Mouse (Mus musculus): ENCODE measurements around the gene Vmn1r209.
"Not testable (repeated sequence)": the region's sequence is repeated elsewhere in the genome, so short reads cannot be mapped to it uniquely, and the experiment has no call there.

Gene Vmn1r209

DNA sequence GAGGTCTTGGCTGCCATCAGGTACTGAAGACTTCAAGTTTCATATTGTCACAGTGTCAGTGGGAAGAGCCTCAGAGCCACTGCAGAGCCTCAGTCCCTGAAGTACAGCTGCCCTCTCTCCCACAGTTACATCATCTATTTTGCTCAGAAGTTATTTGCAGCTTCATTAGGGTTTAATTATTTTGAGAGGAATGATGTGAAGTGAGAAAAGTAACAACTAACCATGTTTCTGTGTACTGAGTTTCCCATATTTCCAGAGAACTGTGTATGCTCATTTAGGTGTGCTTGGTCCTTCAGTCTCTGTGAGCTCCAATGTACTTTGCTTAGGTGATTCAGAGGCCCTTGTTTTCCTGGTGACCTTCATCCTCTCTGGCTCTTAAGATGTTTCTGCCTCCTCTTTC lies at the start of gene Vmn1r209:
Gene Vmn1r209, minus strand, starts transcription at position 101 of the 400 bp plus-strand sequence.
- DNase-seq (ENCODE audit: low spot score), result not testable (repeated sequence)

DNA sequence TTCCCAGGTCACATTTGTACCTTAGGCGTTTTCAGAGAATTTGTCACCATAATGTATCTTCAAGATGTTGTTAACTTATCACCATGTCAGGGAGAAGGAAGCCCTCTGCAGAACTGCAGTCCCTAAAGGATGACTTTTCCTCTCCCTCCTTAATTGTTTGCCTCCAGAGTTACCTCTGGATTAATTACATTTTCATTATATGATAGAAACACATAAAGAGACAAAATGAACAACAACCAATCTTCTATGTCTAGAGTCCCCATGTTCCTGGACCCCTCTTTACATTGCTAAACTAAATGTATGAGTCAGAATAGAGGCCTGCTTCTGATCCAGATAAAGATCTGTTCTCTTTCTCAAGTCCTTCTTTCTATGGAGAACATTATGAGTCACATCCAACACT lies 48.0 kb upstream of the Vmn1r209 start, which contains the start of gene Vmn1r211:
Gene Vmn1r211, minus strand, starts transcription at position 101 of the 400 bp plus-strand sequence.
- no peak for DNase-seq (ENCODE audit: low spot score)

DNA sequence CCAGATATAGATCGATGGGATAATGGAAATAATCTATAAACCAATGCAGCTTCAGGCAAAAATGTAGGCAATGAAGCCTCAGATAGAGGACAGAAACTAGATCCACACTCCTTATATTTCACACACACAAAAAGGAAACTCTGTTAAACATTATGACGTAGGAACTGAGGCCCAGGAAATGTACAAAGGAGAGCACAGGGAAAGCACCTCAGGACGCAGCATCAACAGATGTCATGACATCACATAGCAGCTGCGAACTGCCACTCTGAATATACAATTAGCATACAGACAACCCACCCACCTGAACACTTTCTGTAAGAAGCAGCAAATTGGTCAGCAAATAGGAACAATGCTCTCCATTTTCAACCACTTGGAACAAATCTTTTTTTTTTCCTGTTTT lies 45.3 kb upstream of the Vmn1r209 start:
- DNase-seq (ENCODE audit: low spot score), result no peak

DNA sequence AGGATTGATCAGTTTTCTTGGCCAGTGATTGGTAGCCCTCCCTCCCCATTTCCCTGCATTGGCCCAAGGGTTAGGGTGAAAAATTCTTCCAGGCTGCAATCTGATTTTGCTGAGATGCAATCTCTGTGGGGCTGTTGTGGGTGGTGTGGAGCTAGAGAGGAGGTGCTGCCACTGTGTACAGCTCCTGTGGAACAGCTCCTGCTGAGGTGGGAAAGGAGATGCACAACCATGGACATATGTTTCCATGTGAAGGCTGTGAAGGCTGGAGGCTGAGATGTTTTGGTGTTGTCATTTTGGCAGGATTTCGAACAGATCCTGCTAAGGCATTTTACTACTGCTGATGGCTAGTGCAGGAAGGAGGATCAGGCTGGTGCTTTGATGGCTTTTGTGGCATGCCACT lies 37.3 kb upstream of the Vmn1r209 start:
- DNase-seq (ENCODE audit: low spot score), result no peak

DNA sequence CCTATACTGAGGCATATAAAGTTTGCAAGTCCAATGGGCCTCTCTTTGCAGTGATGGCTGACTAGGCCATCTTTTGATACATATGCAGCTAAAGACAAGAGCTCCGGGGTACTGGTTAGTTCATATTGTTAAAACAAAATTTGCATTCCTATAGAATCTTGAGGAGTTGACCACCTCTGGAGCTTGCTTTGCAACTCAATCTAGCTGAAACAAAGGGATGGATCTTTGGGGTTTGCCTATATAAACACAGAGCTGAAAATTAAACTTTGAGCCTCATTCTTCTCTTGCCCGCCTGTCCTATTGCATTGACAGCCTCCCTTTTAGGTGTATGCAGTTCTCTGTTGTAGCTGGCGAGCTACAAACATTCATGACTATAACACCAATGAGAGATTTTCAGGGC lies 34.8 kb upstream of the Vmn1r209 start:
- not testable (repeated sequence) for DNase-seq (ENCODE audit: low spot score)

DNA sequence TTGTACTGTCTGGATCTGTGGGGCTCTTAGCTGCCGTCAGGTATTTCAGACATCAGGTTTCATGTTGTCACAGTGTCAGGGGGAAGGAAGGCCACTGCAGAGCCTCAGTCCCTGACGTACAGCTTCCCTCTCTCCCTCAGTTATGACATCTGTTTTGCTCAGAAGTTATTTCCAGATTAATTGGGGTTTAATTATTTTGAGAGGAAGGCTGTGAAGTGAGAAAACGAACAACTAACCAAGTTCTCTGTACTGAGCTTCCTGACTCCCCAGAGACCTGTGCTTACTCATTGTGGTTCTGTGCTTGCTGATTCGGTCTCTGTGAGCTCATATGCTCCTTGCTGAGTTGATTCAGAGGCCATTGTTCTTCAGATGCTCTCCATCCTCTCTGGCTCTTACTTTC lies 21.8 kb upstream of the Vmn1r209 start, which contains the start of gene Vmn1r210:
Gene Vmn1r210, minus strand, starts transcription at position 101 of the 400 bp plus-strand sequence.
- no peak for DNase-seq (ENCODE audit: low spot score)

DNA sequence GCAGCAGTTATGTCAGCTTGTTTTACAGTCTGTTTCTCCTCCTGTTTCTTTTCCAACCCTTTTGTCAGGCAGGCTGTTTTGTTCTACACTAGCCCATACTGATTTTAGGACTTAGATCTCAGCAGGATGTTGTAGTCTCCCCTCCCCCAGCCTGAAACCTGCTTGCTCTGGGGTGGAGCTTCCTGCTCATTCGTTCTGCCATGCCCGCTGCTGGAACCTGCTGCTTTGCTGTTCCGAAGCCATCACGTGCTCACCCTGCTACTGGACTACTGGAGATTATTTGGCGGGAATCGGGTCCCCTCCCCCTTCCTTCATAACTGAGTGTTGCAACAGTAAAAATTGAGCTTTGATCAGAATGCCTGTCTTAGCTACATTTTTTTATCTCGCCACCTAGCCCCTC lies 19.9 kb upstream of the Vmn1r209 start:
- not testable (repeated sequence) for DNase-seq (ENCODE audit: low spot score)

DNA sequence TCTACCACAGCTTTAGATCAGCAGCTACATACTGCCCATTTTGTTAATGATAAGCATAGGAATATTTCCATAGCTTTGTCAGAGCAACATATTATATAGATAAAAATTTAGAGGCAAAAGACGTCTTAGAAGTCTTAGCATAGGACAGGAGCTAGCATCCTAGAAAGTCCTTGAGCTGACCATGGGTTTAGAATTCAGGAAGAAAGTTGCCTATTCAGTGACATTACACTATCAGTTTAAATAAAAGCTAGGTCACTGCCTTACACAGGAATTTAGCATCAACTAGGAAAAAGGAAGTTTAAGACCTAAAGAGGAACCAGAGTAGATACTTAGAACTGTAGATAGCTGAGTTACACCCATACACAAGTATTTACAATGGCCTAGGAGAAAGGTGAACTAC lies 12.1 kb upstream of the Vmn1r209 start:
- DNase-seq (ENCODE audit: low spot score), result not testable (repeated sequence)

DNA sequence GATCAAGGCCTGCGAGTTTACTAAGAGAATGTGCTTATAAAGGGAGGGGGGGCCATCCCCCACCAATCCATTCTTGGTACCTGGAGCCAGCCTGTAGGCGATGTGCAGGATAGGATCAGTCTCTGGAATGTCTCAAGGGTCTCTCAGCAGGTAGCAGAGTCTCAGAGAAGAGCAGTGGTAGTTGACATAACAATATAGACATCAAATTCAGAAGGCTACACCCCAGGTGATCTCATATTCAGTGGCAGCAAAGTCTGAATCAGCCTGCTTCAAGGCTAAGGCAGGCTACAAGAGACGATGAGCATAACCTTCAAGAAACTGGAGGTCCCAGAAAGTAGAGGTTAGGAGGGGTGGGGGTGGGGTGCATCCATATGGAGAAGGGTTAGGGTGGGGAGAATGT lies 21.4 kb downstream of the Vmn1r209 start:
- not testable (repeated sequence) for DNase-seq (ENCODE audit: low spot score)

DNA sequence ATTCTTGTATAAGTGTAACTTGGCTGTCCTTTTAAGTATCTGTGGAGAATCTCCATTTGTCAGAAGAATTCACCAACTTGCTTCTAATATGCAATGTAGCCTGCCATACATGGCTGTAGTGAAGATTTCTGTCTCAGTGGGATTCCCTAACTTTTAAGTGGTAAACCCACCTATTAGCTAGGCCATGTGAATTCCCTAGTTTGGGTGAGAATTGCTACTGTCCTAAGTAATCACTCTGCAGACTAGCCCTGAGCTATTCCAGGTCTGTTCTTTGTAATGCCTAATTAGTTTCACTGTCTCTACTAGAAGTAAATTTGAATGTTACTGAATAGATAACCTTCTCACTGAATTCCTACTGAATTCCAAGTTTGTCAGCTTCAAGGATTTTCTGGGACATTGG lies 25.3 kb downstream of the Vmn1r209 start:
- not testable (repeated sequence) for DNase-seq (ENCODE audit: low spot score)

DNA sequence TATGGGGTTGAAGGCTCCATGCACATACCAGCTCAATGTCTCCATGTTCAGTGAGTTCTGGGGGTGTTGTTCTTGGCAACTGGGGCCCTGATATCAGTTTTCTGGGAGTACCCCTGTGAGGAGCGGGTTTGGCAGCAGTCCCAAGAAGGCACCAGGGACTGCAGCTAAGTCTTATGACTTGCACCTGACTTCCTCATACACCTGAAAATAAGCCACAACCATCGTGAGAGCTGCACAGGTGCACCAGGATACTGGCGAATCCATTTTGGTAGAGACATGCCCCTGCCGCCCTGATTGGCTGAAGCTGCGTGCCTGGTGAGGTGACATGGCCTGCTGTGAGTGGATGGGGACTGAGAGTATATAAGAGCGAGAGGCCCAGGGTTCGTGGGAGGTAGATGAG lies 32.2 kb downstream of the Vmn1r209 start, which contains the start of gene Vmn1r208:
Gene Vmn1r208, minus strand, starts transcription at position 101 of the 400 bp plus-strand sequence.
- DNase-seq (ENCODE audit: low spot score), result not testable (repeated sequence)

DNA sequence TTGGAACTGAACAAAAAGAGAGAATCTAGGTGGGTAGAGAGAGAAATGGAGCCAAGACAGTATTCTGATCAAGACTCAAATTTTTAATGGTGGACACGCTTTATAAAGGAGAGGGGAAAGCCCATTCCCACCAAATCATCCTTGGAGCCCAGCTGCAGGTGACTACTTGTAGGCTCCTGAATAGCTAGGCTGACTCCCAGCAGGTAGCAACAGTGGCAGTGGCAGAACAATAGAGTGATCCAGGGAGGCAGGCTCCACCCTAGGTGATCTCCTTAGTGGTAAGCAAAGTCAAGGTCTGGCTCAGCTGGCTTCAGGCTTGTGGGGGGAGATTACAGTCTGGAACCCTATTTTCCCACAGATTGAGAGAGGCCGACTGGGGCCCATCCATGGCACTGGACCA lies 37.9 kb downstream of the Vmn1r209 start:
- not testable (repeated sequence) for DNase-seq (ENCODE audit: low spot score)

Data from urinary bladder, postnatal 25 days (tissue).